Mouse (Mus musculus) thymus, postnatal 14 days (tissue): Measurements from ENCODE around the gene Slc25a22.
"Not testable (repeated sequence)": the region's sequence is repeated elsewhere in the genome, so short reads cannot be mapped to it uniquely, and the experiment has no call there.

Source experiments
- DNase-seq: peaks from one replicate; pipeline ENCODE4 v3.0.0; 2021

Gene Slc25a22

DNA sequence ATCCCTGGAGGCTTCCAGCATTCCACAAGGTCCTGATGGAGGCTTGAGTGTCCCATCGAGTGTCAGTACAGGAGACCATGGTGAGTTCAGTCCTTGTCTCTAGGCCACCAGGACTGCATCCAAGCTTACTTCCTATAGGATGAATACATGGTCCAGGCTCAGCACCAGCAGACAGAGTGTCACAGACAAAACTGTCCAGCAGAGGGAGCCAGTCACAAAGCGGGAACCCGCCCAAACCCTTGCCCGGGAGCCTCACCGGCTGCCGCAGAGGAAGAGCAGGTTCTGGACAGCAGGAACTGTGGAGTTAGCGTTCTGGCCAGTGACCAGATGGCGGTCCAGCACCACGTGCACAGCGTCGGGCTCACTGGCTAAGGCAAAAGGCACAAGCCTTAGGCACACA is 28.9 kb downstream of the Slc25a22 start:
- peak; percentile 84 for DNase-seq

DNA sequence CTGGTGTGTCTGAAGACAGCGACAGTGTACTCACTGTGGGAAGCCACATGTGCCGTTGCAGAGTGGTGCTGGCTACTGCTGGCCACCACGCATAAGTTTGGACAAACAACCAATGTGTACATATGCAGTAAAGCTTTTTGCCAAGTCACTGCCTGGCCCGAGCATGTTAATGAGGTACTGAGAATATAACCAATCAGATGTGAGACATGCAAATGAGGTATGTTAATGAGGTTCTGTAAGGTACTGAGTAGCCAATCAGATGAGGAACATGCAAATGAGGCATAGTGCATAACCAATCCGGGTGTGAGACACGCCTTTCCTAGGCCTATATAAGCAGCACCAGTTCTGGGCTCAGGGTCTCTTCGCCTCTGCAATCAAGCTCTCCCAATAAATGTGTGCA is 30.0 kb downstream of the Slc25a22 start:
- DNase-seq: not testable (repeated sequence)

DNA sequence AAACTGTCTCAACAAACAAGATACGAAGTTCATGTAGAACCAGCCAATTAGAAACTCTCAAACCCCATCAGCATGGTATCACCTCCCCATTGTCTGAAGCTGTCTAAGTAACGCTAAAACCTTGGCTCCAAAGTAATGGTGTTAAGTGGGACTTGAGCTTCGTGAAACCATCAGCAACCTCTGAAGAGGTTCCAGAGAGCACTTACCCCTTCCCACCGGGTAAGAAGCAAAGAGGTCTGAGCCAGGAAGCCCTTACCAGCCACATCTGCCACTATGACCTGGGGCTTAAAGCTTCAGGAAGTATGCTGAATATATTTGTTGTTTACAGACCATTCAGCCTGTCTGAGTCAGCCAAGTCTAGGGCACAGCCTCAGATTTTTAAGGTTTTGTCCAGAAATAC is 32.2 kb downstream of the Slc25a22 start:
- DNase-seq: no peak

DNA sequence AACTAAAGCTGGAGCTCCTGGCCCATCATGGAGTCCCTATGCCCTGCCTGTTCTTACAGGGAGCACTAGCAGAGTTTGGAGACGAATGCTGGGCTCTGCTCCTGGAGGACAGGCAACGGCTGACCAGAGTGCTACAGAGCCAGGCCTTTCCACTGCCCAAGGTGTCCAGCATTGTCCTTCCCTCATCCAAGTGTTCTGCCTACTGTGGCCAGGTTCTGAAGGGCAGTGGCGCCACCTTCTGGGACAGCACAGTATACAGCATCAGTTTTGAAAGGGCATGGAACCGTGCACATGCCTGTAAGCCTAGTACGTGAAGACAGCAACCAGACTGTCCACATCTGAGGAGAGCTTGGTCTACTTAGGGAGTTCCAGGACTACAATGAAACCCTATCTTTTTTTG is 34.4 kb downstream of the Slc25a22 start:
- DNase-seq: peak; percentile 55

DNA sequence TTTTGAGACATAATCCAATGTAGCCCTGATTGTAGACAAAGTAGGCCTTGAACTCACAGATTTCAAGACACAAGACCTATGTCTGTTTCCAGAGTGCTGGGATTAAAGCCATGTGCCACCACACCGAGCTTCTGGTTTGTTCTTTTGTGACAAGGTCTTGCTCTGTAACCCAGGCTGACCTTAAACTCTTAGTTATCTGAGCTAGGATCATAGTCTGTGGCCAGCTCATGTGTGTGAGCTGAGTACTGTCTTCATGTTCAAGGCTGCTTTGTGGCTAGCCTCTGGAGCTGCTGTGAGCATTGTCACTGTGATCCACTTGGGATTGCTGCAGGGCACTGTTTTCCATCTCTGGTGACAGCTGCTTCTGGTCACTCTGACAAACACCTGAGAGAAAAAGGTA is 42.3 kb downstream of the Slc25a22 start:
- no peak for DNase-seq

DNA sequence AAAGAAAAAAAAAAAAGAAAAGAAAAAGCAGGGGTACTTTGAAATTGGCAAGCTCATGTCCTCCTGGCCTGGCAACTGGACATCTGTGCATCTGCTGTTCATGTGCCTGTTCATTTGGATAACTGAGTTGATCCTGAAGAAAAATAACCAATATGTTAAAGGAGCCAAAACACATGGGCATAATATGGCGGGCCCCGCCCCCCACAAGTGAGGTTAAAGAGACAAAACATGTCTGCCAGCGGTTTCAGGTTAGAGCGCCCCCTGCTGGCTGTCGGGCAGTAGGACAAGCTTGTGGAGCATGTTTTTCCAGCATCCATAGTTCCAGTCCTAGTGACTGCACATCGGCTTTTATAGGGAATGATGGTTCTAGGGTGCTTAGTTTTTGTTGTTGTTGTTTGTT is 42.9 kb downstream of the Slc25a22 start:
- peak; percentile 80 for DNase-seq

DNA sequence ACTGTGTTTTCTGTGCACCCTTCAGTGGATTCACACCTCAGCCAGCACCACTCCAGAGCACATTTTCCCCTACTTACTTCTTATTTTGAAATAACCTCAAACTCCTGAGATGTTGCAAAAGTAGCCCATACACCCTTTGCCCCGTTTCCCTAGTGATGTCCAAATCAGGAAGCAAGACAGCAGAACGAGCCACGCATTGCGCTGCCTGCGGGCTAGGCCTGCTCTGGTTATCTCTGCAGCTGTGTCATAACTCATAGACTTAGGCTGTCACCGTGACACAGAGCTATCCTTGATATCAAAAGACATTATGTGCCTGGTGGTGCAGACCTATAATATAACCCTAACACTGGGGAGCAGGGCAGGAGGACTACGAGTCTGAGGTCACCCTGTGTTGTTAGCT is 43.5 kb downstream of the Slc25a22 start:
- no peak for DNase-seq

DNA sequence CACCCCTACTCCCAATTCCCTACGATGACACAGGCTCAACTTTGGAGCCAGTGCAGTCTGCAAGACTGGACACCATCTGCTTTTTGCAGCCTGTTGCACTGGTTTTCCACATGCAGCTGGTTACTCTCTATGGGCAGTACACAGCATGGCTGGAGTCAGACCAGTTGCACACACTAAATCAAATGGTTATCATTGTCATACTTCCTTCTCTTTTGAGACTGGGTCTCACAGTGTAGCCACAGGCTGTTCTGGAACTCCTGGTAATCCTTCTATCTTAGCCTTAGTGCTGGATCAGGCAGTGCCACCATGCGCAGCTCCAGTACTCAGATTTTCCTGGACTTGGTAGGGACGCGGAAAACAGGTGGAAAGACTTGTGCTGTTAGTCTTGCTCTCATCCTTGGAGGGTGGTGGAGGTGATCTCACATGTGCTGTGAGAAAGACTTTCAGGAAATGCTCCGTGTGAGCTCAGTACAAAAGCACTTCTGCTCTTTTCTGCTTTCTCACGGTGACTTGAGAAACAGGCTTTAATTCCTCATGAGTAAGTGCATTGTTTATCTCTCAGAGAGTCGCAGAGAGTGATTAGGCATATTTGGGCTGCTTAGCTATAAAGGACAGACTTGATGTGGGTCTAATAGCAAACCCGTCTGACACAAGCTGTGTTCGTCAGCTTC is 45.0 kb downstream of the Slc25a22 start:
- DNase-seq: no peak

DNA sequence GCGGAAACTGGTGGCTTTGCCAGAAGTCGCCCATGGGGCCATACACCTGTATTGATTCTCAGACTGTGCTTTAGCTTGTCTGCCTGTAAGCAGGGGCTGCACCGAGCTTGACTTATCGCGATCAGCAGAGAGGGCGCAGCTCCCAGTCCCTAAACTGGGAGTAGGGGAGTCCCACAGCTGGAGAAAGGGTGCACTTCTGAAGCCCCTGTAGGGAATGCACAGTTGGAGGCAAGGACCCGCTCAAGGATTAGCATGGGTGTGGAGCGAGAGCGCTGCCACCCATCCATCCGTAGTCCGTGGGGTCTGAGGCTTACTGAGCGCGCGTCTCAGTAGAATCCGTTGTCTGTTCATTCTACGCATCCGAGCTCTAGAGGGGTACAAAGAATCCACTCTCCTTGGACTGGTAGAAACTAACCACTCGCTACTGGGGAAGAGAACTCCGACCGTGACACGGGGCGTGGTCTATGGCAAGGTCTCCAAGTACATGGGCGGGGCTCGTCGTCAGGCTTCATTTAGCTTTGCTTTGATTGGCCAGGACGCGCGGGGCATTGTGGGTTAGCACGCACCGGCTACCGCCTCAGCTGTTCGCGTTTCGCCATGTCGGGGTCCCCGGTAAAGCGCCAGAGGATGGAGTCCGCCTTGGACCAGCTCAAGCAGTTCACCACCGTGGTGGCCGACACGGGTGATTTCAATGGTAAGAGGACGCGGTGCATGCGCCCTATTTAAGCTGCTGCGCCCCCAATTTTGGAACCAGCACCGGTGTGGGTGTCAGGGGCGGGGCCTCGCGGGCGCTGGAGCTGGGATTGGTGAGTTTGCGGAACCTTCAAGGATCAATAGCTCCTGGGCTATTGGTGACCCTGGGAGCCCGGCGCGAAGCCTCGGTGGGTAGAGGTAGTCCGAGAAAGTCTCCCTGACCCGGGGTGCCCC is 45.8 kb downstream of the Slc25a22 start, which contains the start of gene Taldo1:
Gene Taldo1, plus strand, starts transcription at position 575 of the 927 bp plus-strand sequence.
- DNase-seq: peak; percentile 98

DNA sequence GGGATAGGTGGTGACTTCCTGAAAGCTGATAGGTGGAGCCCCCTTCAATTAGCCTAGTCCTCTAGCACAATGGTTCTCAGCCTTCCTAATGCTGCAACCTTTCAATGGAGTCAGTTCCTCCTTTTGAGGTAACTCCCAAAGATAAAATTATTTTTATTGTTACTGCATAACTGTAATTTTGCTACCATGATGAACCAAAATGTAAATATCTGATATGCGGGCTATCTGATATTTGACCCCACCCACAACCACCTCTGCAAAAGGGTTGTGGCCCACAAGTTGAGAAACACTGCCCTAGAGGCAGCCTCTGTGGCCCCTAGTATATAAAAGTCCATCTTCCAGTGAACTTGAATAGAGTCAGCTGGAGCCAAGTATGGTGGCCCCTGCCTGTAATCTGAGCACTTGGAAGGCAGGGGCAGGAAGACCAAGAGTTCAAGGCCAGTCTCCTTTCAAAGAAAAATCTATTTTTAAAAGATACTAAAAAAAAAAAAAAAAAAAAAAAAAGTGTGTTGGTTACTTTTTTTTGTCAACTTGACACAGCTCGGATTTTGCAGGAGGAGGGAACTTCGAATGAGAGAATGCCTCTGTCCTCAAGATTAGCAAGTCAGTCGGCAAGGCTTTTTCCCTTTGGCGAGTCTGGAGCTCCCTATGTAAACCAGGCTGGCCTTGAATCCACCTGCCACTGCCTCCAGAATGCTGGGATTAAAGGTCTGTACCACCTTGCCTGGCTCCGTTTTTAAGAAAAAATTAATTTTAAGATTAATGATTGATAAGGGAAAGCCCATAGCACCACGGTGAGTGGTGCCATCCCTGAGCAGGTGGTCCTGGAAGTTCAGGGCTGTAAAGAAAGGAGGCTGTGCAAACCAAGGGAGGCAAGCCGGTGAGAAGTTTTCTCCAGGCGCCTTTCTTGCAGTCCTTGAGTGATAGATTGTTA is 47.1 kb downstream of the Slc25a22 start:
- no peak for DNase-seq

DNA sequence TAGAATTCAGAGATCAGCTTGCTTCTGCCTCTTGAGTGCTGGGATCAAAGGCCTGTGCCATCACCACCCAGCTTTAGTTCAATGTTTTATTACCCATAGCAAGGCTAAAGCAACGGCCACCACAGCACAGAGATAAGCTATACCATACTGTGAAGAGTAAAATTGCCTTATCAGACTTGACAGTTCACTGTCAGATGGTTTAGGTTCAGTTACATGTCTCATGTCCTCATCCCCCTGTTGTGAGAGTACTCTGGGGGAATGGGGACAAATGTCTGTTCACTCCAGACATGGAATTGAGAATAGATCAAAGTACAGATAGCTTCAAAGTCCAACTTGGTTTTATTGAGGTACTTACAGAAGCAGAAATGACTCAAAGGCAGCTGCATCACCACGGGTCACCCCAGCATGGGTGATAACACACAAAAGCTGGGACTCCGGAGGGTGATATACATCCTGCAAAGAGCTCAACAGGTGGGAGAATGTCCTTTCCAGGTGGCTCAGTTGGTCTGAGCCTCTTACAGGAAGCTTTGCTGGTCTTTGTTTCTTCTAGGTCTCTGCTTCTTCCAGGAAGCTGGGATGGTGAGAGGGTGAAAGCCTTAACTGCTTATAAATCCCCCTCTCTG is 49.1 kb downstream of the Slc25a22 start:
- no peak for DNase-seq

DNA sequence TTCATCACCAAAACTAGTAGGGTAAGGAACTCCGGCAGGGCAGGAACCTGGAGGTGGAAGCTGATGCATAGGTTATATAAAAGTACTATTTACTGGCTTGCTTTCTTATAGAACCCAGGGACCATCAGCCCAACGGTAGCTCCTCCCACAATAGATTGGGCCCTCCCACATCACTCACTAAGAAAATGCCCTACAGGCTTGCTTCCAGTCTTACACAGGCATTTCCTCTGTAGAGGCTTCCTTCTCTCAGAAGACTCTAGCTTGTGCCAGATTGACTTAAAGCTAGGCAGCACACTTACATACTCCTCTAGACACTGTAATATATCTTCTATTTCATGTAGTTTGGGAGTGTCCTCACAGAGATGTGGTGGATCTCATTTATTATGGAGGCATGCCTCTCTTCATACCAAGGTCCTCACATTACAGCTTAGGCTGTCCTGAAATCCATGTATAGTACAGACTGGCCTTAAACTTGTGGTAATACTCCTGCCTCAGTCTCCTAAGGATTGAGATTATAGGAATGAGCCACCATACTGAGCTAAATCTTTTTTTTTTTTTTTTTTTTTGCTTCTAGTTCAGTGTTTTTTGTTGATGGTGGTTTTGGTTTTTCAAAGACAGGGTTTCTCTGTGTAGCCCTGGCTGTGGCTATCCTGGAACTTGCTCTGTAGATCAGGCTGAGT is 49.7 kb downstream of the Slc25a22 start:
- DNase-seq: no peak

DNA sequence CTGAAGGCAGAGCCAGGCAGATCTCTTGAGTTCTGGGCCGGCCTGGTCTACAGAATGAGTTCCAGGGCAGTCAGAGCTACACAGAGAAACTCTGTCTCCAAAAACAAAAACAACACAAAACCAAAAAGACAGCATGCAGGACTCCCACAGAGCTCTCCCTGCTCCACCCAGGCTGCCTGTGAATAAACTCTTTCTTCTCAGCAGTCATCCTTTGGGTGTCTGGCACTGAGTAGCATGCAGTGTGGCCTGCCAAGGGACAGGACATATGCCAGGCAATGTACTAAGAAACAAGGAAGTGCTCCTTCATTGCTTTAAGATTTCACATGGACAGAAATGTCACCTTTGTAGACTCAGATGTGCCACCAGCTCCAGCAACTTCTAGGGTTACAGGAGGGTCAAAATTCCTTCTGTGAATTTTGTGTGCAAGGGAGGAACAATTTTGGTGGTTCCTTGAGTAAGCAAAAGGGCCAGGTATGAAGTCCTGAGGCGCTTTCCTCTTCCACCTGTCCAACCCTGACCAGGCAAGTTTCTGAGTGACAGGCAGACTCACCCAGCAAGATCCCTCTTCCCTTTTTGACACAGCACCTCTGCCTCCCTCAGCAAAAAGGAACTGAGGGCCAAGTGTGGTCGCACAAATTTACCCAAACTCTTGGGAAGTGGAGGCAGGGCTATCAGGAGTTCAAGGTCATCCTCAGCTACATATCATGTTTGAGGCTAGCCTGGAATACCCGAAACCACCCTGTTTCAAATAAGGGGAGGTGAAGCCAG is 56.4 kb downstream of the Slc25a22 start:
- no peak for DNase-seq
